Mouse (Mus musculus) left cerebral cortex, postnatal 4 days (tissue): Measurements from ENCODE around the gene Mzf1. TPM values are rescaled to one million over a fixed set of nuclear protein-coding genes. Genes with fewer than 3 reads are reported as not detected.

Experiments used
- DNase-seq: peaks from one replicate; pipeline ENCODE4 v3.0.0-alpha.2; 2022
- intact Hi-C: fragments of 180-260 bp; cut with DNase I; formaldehyde crosslinking; loops from one replicate; pipeline ENCODE4 v1.15.1; 2025
- total RNA-seq, 2 experiments: library from RNA; stranded (reverse); gene quantifications; 2 replicates each; pipeline ENCODE4 v1.2.3; 2021

The Mzf1 gene
- total RNA-seq, 2 experiments from 2014 or later, result 13.7 to 17.3 TPM

GRCm38 (mm10) chr7:13007341-13008092 lies 47.0 kb downstream of the Mzf1 start:
- no peak for DNase-seq
- intact Hi-C loops, result no loop called here

GRCm38 (mm10) chr7:13006531-13006930 lies 48.0 kb downstream of the Mzf1 start:
- intact Hi-C loops, result no loop called here

GRCm38 (mm10) chr7:13006011-13006410 lies 48.6 kb downstream of the Mzf1 start:
- DNase-seq, result no peak
- intact Hi-C loops, result no loop called here

More at GRCm38 (mm10) chr7:13006531-13006930, 48.0 kb downstream of the Mzf1 start:
- DNase-seq, result no peak

GRCm38 (mm10) chr7:13003380-13003779 lies 51.2 kb downstream of the Mzf1 start:
- no peak for DNase-seq

GRCm38 (mm10) chr7:13001584-13001983 lies 53.0 kb downstream of the Mzf1 start:
- no peak for DNase-seq
- intact Hi-C loops, result no loop called here

More at GRCm38 (mm10) chr7:13003380-13003779, 51.2 kb downstream of the Mzf1 start:
- intact Hi-C loops, result no loop called here

GRCm38 (mm10) chr7:12998851-12999250 lies 55.7 kb downstream of the Mzf1 start, which contains the start of gene Trim28:
Gene Trim28 (plus strand): TSS chr7:12999114.
- intact Hi-C loops, result no loop called here
- no peak for DNase-seq

- intact Hi-C loops, result no loop called here
- DNase-seq, result no peak
Measured at GRCm38 (mm10) chr7:12998053-12998452, 56.5 kb downstream of the Mzf1 start, which contains the start of gene Slc27a5. Gene Slc27a5 (minus strand): TSS chr7:12998192.

- intact Hi-C loops, result no loop called here
- DNase-seq, result no peak
Measured at GRCm38 (mm10) chr7:12997230-12997629, 57.3 kb downstream of the Mzf1 start.

GRCm38 (mm10) chr7:12995862-12996261 lies 58.7 kb downstream of the Mzf1 start:
- intact Hi-C loops, result no loop called here
- DNase-seq, result no peak

GRCm38 (mm10) chr7:12993148-12993547 lies 61.4 kb downstream of the Mzf1 start:
- intact Hi-C loops, result no loop called here
- DNase-seq, result no peak

Other genes starting within 250 kb of the Mzf1 start
- gene Zfp329, start 235.9 kb downstream of the Mzf1 start, total RNA-seq, result 10 to 100 TPM; 25.9 to 26.3 TPM
- gene Zfp110, start 220.0 kb downstream of the Mzf1 start, total RNA-seq, result 10 to 100 TPM; 20.7 to 22.7 TPM
- 10 to 100 TPM in 1 of 2 experiments, 1 to 10 TPM in 1; 9.9 to 10.2 TPM for gene Zfp128, start 173.6 kb downstream of the Mzf1 start, total RNA-seq
- gene Zscan22, start 156.9 kb downstream of the Mzf1 start, total RNA-seq, result 10 to 100 TPM; 13.1 to 13.7 TPM
- gene Rps5, start 132.5 kb downstream of the Mzf1 start, total RNA-seq, result 100 to 1,000 TPM; 784 to 787 TPM
- 1 to 10 TPM; 1.2 to 1.6 TPM for gene Rnf225, start 127.3 kb downstream of the Mzf1 start, total RNA-seq
- 10 to 100 TPM; 17.5 to 17.8 TPM for gene Zfp324, start 88.9 kb downstream of the Mzf1 start, total RNA-seq
- gene Zfp446, start 76.9 kb downstream of the Mzf1 start, total RNA-seq, result 1 to 10 TPM; 8.6 to 9.0 TPM
- under 1 TPM; 0.32 to 0.36 TPM for gene Slc27a5, start 56.6 kb downstream of the Mzf1 start, total RNA-seq
- 100 to 1,000 TPM; 412 to 415 TPM for gene Trim28, start 55.6 kb downstream of the Mzf1 start, total RNA-seq
- 10 to 100 TPM; 35.1 to 36.6 TPM for gene Zbtb45, start 44.7 kb downstream of the Mzf1 start, total RNA-seq
- gene Chmp2a, start 20.0 kb downstream of the Mzf1 start, total RNA-seq, result 100 to 1,000 TPM; 120 to 122 TPM
- gene Ube2m, start 16.5 kb downstream of the Mzf1 start, total RNA-seq, result 100 to 1,000 TPM; 198 to 213 TPM
- under 1 TPM; 0.06 to 0.08 TPM for gene Vmn1r85, start 40.4 kb upstream of the Mzf1 start, total RNA-seq
- gene Vmn1r86, start 65.2 kb upstream of the Mzf1 start, total RNA-seq, result not detected
- gene Vmn1r87, start 85.4 kb upstream of the Mzf1 start, total RNA-seq, result not detected
- under 1 TPM; 0.16 to 0.22 TPM for gene Vmn1r88, start 104.8 kb upstream of the Mzf1 start, total RNA-seq
- gene Vmn1r89, start 158.3 kb upstream of the Mzf1 start, total RNA-seq, result not detected
- gene Lig1, start 222.5 kb upstream of the Mzf1 start, total RNA-seq, result 10 to 100 TPM; 21.1 to 24.0 TPM
- gene Zswim9, start 224.0 kb upstream of the Mzf1 start, total RNA-seq, result 10 to 100 TPM; 18.6 to 18.7 TPM